8 mouse cellular contexts compared by ENCODE assay signal in the genomic region with DNA sequence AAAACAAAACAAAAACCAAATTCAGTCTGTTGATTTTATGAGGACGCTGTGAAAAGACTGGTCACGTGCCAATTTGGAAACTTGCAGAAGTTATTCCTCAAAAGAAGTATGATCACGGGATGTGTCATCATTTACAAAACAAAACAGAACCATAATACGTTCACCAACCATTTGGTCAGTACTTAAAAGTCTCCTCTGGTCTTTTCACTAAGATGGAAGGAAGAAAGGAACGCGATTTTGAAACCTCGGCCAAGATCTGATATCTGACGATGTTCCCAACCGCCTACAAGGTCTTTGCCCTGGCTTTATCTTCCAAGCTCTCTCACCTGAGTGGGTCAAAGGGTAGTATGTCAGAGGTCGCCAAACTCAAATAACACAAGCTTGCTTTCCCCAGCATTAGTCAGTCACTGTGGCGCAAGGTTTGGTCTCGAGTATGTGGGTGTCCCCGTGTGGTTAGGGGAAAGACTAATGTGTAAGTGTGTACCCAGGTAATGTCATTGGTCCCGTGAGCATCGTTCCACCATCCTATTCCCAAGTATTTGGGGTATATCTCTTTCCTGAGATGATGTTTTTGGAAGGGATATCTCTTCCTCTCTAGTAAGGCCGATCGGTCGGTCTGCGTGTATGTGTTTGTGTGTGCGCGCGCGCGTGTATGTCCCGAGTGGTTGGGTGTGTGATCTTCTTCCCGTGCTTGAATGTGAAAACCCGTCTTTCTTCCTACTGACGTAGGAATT. TPM values are rescaled to one million over a fixed set of nuclear protein-coding genes. Genes with fewer than 3 reads are reported as not detected.
DNase-seq lines count a peak whose midpoint lies in the region; ATAC-seq and TF ChIP-seq lines count a peak whose summit lies in the region.

No protein-coding gene starts in this region.

- H3K36me3 ChIP-seq in embryonic facial prominence, embryonic 12.5 days: no peaks in the 10 kb centered on the region
- H3K36me3 ChIP-seq in heart, postnatal 0 days (replicated peaks; ENCODE audit: control insufficient read depth, insufficient read depth, low read length): 0 out of 2 replicates have a peak, but pooled peaks cover 9% of the 10 kb centered on the region
- peaks cover 19% of the 10 kb centered on the region for H3K36me3 ChIP-seq in midbrain, embryonic 10.5 days

- WGBS in embryonic facial prominence, embryonic 12.5 days: 26% methylated on average over 28 of the region's 28 CpGs
- WGBS in heart, postnatal 0 days: 15% methylated on average over 28 of the region's 28 CpGs
- WGBS in midbrain, embryonic 10.5 days: 31% methylated on average over 28 of the region's 28 CpGs

- TF ChIP-seq EP300 in heart, postnatal 0 days (IDR thresholded peaks at IDR 0.05; ENCODE audit: low read depth): no peak

- H3K9ac ChIP-seq in embryonic facial prominence, embryonic 12.5 days: peak overlapping the region; percentile 65
- H3K9ac ChIP-seq in heart, postnatal 0 days (replicated peaks; ENCODE audit: low read depth, low read length): peak overlapping the region; percentile 73

- H3K4me1 ChIP-seq in embryonic facial prominence, embryonic 12.5 days: no peaks in the 10 kb centered on the region
- no peaks in the 10 kb centered on the region for H3K4me1 ChIP-seq in heart, postnatal 0 days (ENCODE audit: control insufficient read depth, insufficient read depth)
- H3K4me1 ChIP-seq in midbrain, embryonic 10.5 days: peaks cover 7% of the 10 kb centered on the region; the same call in 1 of the 2 replicates

- TF ChIP-seq CTCF in heart, postnatal 0 days (IDR thresholded peaks at IDR 0.05; ENCODE audit: low read depth): no peak

- peak; percentile 22 for DNase-seq in retina, postnatal 1 day
- DNase-seq in retina, embryonic 14.5 days (ENCODE audit: low spot score): no peak
- peak; percentile 66 for DNase-seq in NIH3T3 (ENCODE audit: low read depth)
- DNase-seq in heart, postnatal 0 days (ENCODE audit: low spot score): peak; percentile 6
- DNase-seq in kidney, postnatal 36 days: peak; percentile 31 to 41
- no peak for DNase-seq in midbrain, embryonic 10.5 days (ENCODE audit: low spot score)
- DNase-seq in spleen, postnatal 4 days (ENCODE audit: low spot score in 2 of 2): no peak

- peak overlapping the region; percentile 81 for H3K27ac ChIP-seq in embryonic facial prominence, embryonic 12.5 days
- H3K27ac ChIP-seq in heart, postnatal 0 days (ENCODE audit: low read depth): peak overlapping the region; percentile 84
- H3K27ac ChIP-seq in midbrain, embryonic 10.5 days (replicated peaks): peak overlapping the region; percentile 90

- H3K9me3 ChIP-seq in embryonic facial prominence, embryonic 12.5 days: no peaks in the 10 kb centered on the region
- no peaks in the 10 kb centered on the region for H3K9me3 ChIP-seq in heart, postnatal 0 days (replicated peaks; ENCODE audit: control insufficient read depth, low read length)
- H3K9me3 ChIP-seq in midbrain, embryonic 10.5 days (replicated peaks): no peaks in the 10 kb centered on the region

- H3K27me3 ChIP-seq in embryonic facial prominence, embryonic 12.5 days: 0 out of 2 replicates have a peak, but pooled peaks cover 5% of the 10 kb centered on the region
- no peaks in the 10 kb centered on the region for H3K27me3 ChIP-seq in heart, postnatal 0 days (ENCODE audit: control insufficient read depth, insufficient read depth, low read length)
- H3K27me3 ChIP-seq in midbrain, embryonic 10.5 days (ENCODE audit: low read depth, poor library complexity, severe bottlenecking): peaks cover 64% of the 10 kb centered on the region

- H3K4me2 ChIP-seq in embryonic facial prominence, embryonic 12.5 days (replicated peaks): peak overlapping the region; percentile 53
- peak overlapping the region; percentile 69 for H3K4me2 ChIP-seq in heart, postnatal 0 days (ENCODE audit: low read depth, low read length)

- no peak for ATAC-seq in embryonic facial prominence, embryonic 12.5 days (ENCODE audit: insufficient number of reproducible peaks, insufficient read depth, low FRiP score, low TSS enrichment)
- peak; percentile 27 for ATAC-seq in heart, postnatal 0 days (ENCODE audit: insufficient read depth, low read depth)

- peak overlapping the region; percentile 59 for H3K4me3 ChIP-seq in embryonic facial prominence, embryonic 12.5 days
- peak overlapping the region; percentile 78 for H3K4me3 ChIP-seq in heart, postnatal 0 days (ENCODE audit: low read depth, low read length)
- H3K4me3 ChIP-seq in midbrain, embryonic 10.5 days: peak overlapping the region; percentile 71

RNA-seq across cellular contexts. Expression of a gene that starts 0.9 kb away (rescaled TPM):
- polyA plus RNA-seq in embryonic facial prominence, embryonic 12.5 days (2016; fragmentation: Nextera tagmentation; extraction: Ambion mirVana): 57.7 and 59.9 TPM in 2 replicates
- 17.2 and 28.9 TPM in 2 replicates for total RNA-seq in heart, postnatal 0 days (2014; rRNA removed; ENCODE audit: low replicate concordance)
- polyA plus RNA-seq in heart, postnatal 0 days (2015; fragmentation: Nextera tagmentation; extraction: Ambion mirVana): 37.3 and 40.5 TPM in 2 replicates
- 41.1 and 43.2 TPM in 2 replicates for polyA plus RNA-seq in midbrain, embryonic 10.5 days (2016; fragmentation: Nextera tagmentation; extraction: Ambion mirVana)

RNA-seq across cellular contexts. Expression of a gene that starts 38.3 kb away (rescaled TPM):
- 7.9 and 9.1 TPM in 2 replicates for polyA plus RNA-seq in embryonic facial prominence, embryonic 12.5 days (2016; fragmentation: Nextera tagmentation; extraction: Ambion mirVana)
- 3.6 and 4.7 TPM in 2 replicates for total RNA-seq in heart, postnatal 0 days (2014; rRNA removed; ENCODE audit: low replicate concordance)
- polyA plus RNA-seq in heart, postnatal 0 days (2015; fragmentation: Nextera tagmentation; extraction: Ambion mirVana): 3.9 and 4.5 TPM in 2 replicates
- 6.6 and 7.1 TPM in 2 replicates for polyA plus RNA-seq in midbrain, embryonic 10.5 days (2016; fragmentation: Nextera tagmentation; extraction: Ambion mirVana)

RNA-seq across cellular contexts. Expression of a gene that starts 38.4 kb away (rescaled TPM):
- 29.8 and 31.2 TPM in 2 replicates for polyA plus RNA-seq in embryonic facial prominence, embryonic 12.5 days (2016; fragmentation: Nextera tagmentation; extraction: Ambion mirVana)
- total RNA-seq in heart, postnatal 0 days (2014; rRNA removed; ENCODE audit: low replicate concordance): 13.5 and 14.6 TPM in 2 replicates
- polyA plus RNA-seq in heart, postnatal 0 days (2015; fragmentation: Nextera tagmentation; extraction: Ambion mirVana): 38.7 and 42.5 TPM in 2 replicates
- 32.7 and 42.6 TPM in 2 replicates for polyA plus RNA-seq in midbrain, embryonic 10.5 days (2016; fragmentation: Nextera tagmentation; extraction: Ambion mirVana)

RNA-seq across cellular contexts. Expression of a gene that starts 39.6 kb away (rescaled TPM):
- polyA plus RNA-seq in embryonic facial prominence, embryonic 12.5 days (2016; fragmentation: Nextera tagmentation; extraction: Ambion mirVana): 10.8 and 11.8 TPM in 2 replicates
- total RNA-seq in heart, postnatal 0 days (2014; rRNA removed; ENCODE audit: low replicate concordance): 4.3 and 7.6 TPM in 2 replicates
- 5.5 and 5.6 TPM in 2 replicates for polyA plus RNA-seq in heart, postnatal 0 days (2015; fragmentation: Nextera tagmentation; extraction: Ambion mirVana)
- 12.4 and 14.0 TPM in 2 replicates for polyA plus RNA-seq in midbrain, embryonic 10.5 days (2016; fragmentation: Nextera tagmentation; extraction: Ambion mirVana)

Comparison
In these comparisons a context has a peak if more than half of its experiments do, and no peak if none do; other contexts are left out.
1. DNase-seq: peak in retina, postnatal 1 day (single experiment), NIH3T3 (single experiment), heart, postnatal 0 days (single experiment) and kidney, postnatal 36 days (2 of 2); none in retina, embryonic 14.5 days (single experiment), midbrain, embryonic 10.5 days (single experiment) and spleen, postnatal 4 days (0 of 2).
2. Peak in every context shown above with its lines, with median percentiles within 50 percentile points of each other: H3K27ac ChIP-seq and H3K4me3 ChIP-seq.